Mouse (Mus musculus): ENCODE data around the gene Anapc15.
A peak's percentile ranks its signal among the peaks of the same experiment; 100 is the strongest.
"Not testable (repeated sequence)": the region's sequence is repeated elsewhere in the genome, so short reads cannot be mapped to it uniquely, and the experiment has no call there.

Gene Anapc15

DNA sequence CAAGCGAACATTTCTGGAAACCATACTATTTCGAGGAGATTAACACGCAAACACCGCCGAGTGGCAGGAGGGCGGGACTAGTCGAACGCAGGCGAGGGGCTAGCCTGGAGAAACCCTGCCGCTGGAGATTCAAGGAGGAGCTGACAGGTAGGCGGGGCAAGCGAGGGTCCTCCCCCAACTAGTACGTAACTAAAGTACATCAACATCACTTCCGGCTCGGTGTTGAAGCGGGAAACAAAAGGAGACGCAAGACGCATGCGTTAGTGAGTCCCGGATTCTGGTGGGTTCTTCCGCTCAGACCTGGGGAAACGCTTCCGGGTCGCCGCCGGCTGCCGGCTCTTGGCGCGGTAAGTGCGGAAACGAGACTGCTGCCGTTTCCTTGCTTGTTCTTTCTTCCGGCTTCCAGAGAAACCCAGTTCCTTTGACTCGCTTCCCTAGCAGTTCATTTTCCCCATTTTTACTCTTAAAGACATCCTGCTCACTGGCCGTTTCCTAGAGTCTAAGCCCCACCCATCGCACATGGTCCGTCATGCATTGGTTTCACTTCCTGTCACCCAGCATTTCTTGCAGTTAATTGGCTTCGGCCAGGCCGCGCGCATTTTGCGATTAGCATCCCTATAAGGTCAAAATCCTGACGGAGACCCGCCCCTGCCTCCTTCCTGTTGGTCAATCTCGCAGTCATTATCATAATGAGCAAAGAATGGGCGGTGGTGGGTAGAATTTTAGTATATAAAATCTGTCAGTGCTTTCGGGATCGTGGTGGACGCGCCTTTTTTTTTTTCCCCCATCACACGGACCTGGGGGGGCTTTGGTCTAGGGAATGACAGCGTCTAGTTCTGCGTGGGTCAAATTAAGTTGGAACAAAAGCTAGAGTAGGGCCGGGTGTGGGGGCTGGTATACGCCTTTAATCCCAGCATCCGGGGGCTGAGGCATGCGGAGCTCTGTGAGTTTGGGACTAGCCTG lies 32.9 kb downstream of the Anapc15 start:
- ATAC-seq (ENCODE audit: low TSS enrichment), result peak; percentile 95

DNA sequence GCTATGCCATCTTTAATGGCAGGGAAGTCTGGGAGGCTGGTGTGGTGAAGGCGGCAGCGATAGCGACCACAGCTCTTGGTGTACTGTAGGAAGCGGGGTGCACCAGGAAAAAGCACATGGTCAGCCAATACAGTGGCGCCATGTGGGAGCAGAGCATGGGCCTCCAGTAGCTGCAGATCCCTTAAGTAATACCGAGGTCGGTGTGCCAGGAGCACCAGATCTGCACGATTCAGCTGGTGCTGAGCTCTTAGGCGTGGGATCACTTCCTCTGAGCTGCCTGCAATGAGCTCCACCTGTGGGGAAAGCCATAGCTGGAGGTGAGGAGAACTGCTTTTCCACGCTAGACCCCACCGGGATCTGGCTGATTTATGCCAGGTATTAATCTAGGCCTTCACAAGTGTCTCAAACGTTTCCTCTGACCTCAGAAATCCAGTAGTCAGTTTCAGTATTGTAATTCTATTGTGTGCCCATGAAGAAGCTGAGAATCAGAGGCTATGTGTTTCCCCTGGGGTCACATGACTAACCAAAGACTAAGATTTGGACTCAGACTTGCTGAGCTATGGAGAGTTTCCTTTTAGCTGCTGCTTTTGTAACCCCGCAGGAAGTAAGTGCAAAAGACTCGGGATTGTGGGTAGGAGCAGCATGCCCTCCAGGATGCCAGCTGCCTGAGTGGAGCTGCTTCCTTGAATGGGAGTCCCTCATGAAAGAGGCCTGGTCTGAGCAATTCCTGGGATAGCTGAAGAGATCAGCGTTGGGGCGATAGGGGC lies 37.0 kb downstream of the Anapc15 start:
- no peak for ATAC-seq (ENCODE audit: low TSS enrichment)

DNA sequence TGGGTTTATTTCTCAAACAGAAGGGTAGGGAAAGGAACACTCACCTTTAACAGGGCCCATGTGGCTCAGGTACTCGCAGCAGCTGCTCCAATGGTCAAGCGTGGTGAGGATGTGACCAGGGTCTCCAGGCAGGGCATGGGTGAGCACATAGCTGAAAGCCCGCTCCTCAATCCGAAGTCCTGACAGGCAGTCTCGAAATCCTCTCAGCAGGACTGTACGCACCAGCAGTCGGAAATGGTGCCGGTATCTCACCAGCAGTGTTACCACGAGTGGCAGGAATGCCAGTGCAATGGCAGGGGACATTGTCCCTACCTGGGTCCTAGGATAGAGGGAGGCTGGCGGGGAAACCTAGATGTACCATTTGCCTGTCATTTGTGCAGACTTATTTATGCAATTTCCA lies 38.5 kb downstream of the Anapc15 start:
- ATAC-seq (ENCODE audit: low TSS enrichment), result no peak

DNA sequence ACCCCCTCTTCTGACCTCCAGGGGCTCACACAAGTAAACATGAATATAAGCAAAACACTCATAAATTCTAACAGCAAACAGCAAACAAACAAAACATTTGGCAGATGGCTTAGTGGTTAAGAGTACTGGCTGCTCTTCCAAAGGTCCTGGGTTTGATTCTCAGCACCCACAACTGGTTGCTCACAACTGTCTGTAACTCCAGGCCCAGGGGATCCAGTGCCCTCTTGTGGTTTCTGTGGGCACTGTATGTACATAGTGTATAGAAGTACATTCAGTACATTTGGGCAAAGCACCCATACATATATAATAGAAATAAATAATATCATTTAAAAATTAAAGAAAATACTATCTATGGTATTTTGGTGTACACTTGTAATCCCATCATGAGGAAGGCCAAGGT lies 39.3 kb downstream of the Anapc15 start:
- no peak for ATAC-seq (ENCODE audit: low TSS enrichment)

DNA sequence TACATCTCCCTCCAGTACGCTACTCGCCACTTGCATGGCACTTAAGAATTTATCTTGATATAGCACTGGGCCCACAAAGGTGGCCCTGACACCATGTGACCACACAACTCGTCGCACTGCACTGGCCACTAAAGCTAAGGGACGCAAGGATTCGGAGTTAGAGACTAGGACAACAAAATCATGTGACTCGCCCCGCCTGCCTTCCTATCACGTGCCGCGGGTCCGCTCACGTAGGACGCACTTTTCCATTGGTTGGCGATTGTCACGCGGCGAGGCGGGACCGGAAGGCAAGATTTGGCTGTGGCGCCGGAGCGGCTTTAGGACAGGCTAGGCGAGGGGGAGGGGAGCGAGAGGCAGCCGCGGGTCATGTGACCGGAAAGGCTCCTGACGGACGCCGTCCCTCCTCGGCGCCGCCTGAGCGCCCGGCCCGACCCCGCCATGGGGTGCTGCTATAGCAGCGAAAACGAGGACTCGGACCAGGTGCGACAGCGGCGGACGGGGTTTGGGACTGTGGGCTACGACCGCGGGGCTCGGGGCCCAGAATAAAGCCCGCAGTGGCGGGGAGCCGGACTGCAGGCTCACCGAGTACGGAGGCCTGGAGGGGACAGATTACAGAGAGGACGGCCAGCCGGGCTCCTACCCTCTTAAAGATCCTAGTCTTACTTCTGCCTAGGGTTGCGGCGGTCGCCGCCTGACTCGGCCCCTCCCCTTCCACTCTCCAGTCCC lies 42.2 kb downstream of the Anapc15 start, which contains the start of gene Lamtor1:
TSS of gene Lamtor1 (plus strand) at position 344 of the 726 bp plus-strand sequence.
- peak; percentile 95 for ATAC-seq (ENCODE audit: low TSS enrichment)

DNA sequence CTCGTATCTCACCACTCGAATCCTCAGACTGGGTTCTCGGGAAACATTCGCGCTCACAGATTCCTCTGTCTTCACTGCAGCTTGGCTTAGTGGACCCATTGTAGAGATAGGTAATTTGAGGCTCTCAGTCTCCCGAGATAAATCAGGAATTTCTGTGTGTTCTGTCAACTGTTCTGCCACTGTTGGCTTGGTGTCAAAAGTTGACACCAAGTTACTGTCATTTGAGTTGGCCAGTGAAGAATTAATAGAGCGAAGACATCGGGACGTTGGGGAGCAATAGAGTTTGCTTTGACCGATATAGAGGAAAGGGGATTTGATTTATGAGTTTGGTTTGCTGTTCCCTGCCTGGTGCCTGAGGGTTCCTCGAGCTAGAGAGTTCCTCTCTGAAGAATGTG lies 42.8 kb downstream of the Anapc15 start, which contains the start of gene Tomt:
TSS of gene Tomt (minus strand) at position 73 of the 395 bp plus-strand sequence.
- no peak for ATAC-seq (ENCODE audit: low TSS enrichment)

DNA sequence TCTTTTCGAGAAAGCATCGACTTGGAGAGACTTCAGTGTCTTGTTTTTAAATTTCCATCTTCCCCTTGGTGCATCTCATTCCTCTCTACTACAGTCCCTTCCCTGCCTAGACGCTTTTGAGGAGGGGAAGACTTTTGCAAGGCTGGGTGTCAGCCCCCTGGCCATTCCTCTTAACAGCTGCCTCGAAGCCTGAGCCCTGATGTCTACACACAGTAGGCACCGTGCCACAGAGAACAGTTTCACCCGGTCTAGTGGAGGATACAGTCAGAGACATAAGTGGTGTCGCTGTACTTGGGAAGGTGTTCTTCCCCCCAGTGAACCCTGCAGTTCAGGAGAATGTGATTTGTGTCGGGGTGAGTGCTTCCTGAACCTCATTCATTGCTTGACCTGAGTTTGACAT lies 43.2 kb downstream of the Anapc15 start:
- no peak for ATAC-seq (ENCODE audit: low TSS enrichment)

DNA sequence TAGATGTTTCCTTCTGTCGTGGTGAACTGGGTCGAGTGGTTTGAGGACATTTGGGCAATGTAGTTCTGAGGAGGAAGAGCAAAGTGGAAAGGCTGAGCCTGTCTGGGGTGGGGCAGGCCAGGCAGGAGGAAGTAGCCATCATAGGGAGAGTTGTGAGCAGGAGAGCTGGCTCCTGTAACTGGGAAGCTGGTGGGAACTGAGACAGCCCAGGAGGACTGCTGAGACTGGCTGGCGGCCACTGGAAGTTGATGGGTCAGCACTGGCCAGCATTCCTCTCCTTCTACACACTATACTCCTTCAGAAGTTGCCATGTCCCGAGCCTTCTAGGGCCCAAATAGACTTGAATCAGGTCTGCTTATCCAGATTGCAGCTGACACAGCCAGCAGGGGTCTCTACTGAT lies 44.9 kb downstream of the Anapc15 start:
- ATAC-seq (ENCODE audit: low TSS enrichment), result no peak

DNA sequence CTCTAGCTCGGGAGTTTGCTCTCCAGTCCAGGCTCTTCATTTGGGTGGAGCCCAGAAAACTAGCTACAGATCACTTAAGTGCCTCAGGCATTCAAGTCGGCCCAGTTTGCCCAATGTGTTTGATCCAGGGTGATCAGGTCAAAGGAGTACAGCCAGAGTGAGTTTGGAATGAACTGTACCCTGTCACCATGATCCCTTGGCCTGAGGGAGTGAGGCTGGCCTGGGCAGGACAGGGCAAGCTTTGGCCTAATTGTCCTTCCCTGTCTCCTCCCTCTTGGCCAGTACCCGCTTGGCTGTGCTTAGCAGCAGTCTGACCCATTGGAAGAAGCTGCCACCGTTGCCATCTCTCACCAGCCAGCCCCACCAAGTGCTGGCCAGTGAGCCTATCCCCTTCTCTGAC lies 46.6 kb downstream of the Anapc15 start:
- no peak for ATAC-seq (ENCODE audit: low TSS enrichment)

DNA sequence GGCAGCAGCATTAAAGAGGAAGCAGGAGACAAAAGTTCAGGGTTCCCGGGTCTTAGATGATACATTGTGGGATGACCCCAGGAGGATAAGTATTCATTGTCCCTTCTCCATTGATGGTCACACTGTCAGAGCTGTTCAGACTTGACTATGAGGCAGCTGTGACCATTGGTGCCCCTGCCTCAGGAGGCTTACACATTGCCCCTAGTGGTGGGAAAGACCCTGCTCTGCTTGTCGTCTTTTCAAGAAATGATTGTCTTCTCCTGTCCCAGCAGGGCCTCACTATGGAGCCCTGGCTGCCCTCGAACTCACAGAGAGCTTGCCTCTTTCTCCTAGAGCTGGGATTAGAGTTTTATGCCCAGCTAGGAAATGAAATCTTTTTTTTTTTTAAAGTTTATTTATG lies 48.5 kb downstream of the Anapc15 start:
- no peak for ATAC-seq (ENCODE audit: low TSS enrichment)

DNA sequence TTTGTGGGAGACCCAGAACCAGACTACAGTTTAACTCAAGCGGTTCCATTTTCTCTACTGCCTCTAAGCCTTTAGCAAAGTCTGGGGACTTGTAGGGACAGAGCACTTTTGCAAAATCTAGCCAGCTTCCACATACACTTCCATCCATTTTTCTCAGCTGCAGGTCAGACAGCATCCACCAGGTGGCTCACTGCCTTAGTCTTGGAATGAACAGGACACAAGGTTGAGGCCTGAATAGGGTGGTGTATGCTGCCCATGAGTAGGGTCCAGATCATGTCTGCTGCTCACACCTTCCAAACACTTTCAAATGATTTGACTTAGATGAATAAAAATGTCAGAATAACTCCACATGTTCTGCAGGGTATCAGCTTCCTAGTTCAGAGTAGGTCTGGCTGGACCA lies 54.6 kb downstream of the Anapc15 start:
- ATAC-seq (ENCODE audit: low TSS enrichment), result peak; percentile 82

DNA sequence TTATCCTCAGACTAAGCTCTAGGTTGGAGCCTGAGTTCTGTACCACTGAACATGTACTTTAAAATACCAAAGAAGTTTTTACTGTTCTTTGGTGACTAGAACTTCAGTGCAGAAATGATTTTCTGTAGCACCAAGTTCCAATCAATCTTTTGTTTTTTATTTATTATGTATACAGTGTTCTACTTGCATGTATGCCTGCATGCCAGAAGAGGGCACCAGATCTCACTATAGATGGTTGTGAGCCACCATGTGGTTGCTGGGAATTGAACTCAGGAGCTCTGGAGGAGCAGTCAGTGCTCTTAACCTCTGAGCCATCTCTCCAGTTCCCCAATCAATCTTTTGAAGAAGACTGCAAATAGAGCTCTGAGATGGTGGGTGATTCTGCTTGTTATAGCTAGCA lies 62.4 kb downstream of the Anapc15 start:
- not testable (repeated sequence) for ATAC-seq (ENCODE audit: low TSS enrichment)

DNA sequence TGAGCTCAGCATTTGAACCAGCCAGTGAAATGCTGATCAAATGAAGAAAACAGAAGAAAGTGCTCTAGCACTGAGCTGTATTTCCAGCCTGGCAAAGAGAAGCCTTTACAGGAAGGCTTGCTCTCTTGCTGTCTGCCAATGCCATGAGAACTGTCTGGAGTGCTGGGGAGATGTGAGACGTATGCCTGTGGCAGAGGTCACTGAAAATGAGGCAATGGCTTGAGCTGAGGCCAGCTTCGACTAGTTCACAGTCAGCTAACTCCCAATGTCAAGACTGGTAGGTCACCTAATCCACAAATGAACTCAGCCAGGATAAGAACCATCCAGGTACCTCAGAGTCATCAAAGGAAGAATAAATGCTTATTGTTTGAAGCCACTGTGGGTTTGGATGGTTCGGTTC lies 64.6 kb downstream of the Anapc15 start:
- ATAC-seq (ENCODE audit: low TSS enrichment), result no peak

DNA sequence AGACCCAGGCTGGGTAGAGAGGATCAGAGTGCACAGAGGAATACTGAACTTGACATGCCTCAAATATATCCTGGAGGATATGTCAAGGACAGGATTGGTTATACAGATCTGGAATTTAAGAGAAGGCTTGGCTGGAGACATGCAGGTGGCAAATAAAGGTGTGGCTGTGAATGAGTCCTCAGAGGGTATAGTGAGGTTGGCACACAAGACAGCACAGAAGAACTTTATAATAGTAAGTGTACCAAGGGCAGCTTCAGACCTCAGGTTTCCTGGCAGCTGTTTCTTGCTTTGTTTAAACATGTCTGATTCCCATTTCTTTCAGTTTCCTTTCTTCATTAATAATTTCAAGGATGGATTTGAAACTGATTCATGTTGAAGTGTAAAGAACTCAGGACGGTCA lies 69.0 kb downstream of the Anapc15 start:
- no peak for ATAC-seq (ENCODE audit: low TSS enrichment)

DNA sequence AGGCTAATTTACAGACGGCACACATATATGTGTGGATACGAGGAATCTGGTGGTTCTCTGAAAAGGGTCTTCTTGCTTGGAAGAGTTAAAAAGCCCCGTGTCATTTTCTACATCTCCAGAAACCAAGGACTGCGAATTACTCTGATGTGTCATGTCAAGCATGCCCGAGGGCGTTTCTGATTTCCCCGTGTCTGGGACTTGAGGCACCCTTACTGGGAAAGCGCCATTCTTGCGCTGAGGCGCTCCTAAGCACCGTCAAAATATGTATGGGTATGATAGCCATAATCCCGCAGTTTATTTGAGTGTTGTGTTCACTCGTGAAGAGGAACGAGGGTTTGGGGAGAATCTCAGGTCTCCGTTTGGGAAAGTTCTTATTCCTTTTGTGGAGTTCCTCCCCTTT lies 69.8 kb downstream of the Anapc15 start:
- ATAC-seq (ENCODE audit: low TSS enrichment), result peak; percentile 12

DNA sequence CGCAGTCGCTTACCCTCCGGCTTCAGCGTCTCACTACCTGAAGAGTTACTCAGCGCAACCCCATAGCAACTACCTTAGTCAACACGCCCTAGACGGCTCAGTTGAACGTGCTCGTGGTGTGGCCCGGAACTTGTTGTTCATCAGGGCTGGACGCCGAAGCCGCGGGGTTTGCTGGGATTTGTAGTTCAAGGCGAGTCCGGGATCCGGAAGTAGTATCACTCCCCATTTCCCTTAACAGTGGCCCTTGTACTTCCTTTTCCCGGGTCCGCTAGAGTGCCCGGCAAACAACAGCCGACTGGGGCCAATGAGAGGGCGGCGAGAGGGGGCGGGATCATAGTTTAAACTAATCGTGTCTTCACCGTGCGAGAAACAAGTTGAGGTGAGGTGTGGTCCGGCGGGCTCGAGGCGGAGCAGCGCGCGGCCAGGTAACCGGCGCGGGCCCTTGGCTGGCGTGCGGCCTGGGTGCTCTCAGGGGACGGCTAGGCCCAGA lies 70.3 kb downstream of the Anapc15 start, which contains the start of the genes Lrrc51 and Numa1:
TSS of gene Lrrc51 (minus strand) at position 145 of the 490 bp plus-strand sequence.
TSS of gene Numa1 (plus strand) at position 361 of the 490 bp plus-strand sequence.
- peak; percentile 99 for ATAC-seq (ENCODE audit: low TSS enrichment)

DNA sequence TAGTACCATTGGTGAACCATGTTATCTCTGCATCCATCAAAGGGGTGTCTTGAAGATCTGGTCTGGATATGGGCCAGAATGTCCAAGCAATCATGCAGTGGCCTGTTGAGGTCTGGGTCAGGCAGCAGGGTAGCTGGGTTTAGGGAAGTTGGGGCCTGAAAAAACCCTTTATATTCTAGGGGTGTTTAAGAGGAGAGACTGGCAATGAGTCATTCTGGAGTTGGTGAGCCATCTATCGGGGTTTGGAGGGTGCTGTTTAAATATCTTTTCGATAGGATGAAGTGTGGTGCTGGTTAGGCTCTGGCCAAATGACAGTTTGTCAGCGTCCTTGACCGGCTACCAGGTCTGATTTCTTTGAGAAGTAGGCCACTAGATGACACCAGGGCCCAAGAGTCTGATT lies 72.4 kb downstream of the Anapc15 start:
- no peak for ATAC-seq (ENCODE audit: low TSS enrichment)

DNA sequence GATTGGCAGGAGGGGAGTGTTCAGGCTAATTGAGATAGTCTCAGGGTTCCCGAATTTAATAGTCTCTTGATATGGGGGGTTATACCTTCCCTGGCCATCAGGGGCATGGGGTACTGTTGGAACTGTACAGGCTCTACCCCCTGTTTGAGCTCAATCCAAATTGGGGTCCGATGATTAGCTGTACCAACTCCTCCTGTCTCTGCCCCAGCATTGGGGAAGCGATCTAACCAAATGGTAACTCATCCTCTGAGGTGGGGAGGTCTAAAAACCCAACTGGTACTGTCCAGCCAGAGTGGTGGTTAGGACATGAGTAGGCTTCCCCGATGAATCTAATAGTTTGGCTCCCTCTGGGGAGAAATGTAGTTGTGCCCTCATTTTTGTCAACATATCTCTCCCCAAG lies 73.5 kb downstream of the Anapc15 start:
- no peak for ATAC-seq (ENCODE audit: low TSS enrichment)

DNA sequence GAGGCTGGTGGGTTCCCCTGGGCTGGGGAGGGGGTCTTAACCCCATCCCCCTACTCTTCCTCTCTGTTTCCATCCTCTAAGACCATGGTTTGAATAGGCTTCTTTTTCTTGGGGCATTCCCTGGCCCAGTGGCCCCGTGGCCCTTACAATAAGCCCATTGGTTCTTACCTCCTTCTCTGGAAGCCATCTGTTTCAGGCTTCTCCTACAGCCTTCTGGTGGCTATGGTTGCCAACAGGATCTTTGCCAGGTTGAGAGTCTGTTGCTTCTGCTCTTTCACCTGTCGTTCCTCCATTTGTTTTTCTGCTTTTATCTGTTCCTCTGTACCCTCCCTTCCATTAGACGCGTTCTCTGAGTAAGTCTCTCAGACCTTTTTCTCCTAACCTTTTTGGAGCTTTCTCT lies 74.1 kb downstream of the Anapc15 start:
- no peak for ATAC-seq (ENCODE audit: low TSS enrichment)

DNA sequence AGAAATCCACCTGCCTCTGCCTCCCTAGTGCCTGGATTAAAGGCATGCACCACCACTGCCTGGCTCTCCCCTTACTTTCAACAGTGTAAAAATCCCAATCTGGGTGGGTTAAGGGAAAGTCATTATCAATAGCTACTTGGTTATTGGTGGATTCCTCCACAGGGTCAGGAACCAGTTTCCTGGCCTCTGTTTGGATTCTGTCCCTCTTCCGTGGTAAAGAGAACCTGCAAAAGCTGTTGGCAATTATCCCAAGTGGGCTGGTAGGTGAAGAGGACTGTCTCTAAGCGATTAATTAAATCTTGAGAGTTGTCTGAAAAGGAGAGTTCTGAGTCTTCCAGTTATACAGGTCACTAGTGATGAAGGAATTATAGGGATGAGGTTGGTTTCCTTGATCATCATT lies 74.8 kb downstream of the Anapc15 start:
- ATAC-seq (ENCODE audit: low TSS enrichment), result no peak

DNA sequence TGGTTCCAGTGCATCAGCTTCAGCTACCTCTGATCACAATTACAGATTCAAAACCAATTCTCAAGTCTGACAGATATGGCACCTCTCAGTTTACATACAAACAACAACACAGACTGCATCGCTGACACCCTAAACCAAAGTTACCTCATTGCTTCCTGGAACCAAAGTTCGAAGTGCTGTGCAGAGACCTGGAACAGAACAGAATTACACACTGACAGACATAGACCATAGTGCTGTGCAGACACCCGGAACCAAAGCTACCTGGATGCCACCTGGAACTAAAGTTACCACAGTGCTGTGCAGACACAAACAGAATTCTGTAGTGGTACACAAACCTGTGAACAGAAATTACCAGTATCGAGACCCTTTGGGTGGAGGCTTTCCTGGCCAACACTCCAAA lies 76.2 kb downstream of the Anapc15 start:
- ATAC-seq (ENCODE audit: low TSS enrichment), result no peak

DNA sequence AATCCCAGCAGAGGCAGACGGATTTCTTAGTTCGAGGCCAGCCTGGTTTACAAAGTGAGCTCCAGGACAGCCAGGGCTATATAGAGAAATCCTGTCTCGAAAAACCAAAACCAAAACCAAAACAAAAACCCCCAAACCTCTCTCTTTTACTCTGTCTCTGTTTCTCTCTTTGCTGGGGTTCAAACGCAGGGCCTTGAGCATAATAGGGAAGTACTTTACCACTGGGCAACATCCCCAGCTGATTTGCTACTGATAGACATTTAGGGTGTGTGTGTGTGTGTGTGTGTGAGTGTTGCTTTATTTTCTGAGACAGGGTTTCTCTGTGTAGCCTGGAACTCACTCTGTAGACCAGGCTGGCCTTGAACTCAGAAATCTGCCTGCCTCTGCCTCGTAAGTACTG lies 85.5 kb downstream of the Anapc15 start:
- ATAC-seq (ENCODE audit: low TSS enrichment), result not testable (repeated sequence)

Data from frontal cortex, adult (tissue).